Mouse (Mus musculus): ENCODE results near the gene Actn3. TPM values are rescaled to one million over a fixed set of nuclear protein-coding genes. Genes with fewer than 3 reads are reported as not detected.
"Not testable (repeated sequence)": the region's sequence is repeated elsewhere in the genome, so short reads cannot be mapped to it uniquely, and the experiment has no call there.

Gene Actn3
- total and polyA plus RNA-seq, 2 experiments, result 1.1 TPM; not detected in 1

DNA sequence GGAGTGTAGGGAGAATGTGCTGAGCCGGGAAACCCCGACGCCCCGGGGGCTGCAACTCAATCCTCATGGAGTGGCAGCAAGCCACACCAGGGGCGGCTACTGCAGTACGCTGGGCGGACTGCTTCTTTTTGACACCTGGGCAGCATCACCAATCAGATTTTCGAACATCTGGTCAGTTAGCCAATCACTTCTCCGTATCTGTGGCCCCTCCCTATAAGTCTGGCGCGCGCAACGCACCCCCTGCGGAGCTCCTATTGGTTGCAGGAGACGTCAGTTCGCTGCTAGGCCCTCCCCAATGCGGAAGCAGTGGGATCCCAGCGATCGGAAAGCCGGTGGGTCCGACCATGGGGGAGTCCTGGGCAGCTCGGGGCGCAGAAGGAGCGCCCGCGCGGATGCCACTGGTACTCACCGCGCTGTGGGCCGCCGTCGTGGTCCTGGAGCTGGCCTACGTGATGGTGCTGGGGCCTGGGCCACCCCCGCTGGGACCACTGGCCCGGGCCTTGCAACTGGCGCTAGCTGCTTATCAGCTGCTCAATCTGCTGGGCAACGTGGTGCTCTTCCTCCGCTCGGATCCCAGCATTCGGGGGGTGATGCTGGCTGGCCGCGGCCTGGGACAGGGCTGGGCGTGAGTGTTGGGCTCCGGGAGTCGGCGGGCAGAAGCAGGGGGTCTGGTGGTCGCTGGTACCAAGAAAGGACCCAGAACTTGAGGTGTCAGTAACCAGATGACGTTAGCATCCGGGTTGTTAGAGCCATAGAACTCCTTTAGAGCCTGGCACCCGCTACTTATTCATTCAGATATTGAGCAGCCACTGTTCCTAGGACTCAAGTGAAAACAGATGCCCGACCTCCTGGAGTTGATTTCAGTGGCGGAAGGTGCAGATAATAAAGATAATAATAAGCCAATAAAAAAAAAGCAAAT, 955 bp upstream of the Actn3 start, which contains the start of gene Zdhhc24:
TSS of gene Zdhhc24 (plus strand) at position 264 of the 919 bp plus-strand sequence.
- Histone ChIP-seq H3K27me3 (ENCODE audit: control insufficient read depth, insufficient read depth, low read length) (no peaks in the 10 kb centered on the region), H3K36me3 (ENCODE audit: control insufficient read depth, insufficient read depth, low read length) (no peaks in the 10 kb centered on the region), H3K27ac (replicated peaks; ENCODE audit: insufficient read depth, low read depth, low read length) (no peak within 1 kb of the TSS), H3K4me1 (ENCODE audit: control insufficient read depth, insufficient read depth, low read length) (peaks cover 6% of the 10 kb centered on the region), H3K4me3 (ENCODE audit: insufficient read depth, low read depth, low read length) (peak within 1 kb of the TSS; percentile 99), H3K9ac (ENCODE audit: low read depth, low read length) (peak within 1 kb of the TSS; percentile 98), H3K79me2 (ENCODE audit: control insufficient read depth, insufficient read depth, low read length) (peaks cover 4% of the 10 kb centered on the region)
- TF ChIP-seq CTCF (IDR thresholded peaks at IDR 0.05; ENCODE audit: low read depth, low read length), result no peak
- 0 out of 2 replicates have a peak, but pooled peaks have one; percentile 47 for TF ChIP-seq POLR2A (IDR thresholded peaks at IDR 0.05; ENCODE audit: extremely low read depth, insufficient read depth, low read length)
- WGBS, result 1% methylated on average over 52 of the region's 52 CpGs
- DNase-seq (ENCODE audit: extremely low read depth, low read depth, low spot score), result peak; percentile 86

DNA sequence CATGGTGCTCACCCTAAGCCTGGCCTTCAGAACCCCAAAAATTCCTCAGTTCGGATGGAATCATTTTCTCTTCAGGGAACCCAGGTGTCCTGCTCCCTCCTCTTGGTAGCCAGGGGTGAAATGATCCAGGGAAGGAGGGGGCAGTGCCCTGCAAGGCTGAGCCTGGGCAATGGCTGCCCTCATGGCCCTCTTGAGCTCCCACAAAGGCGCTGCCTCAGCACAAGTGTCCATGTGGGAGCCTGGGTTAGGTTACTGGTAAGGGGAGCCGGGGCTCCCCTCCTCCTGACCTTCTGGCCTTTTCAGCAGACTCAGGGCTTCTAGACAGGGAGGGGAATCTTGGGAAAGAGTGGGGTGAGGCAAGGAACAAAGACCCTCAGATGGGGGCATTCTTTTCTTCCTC, 954 bp downstream of the Actn3 start:
- Histone ChIP-seq H3K27ac (replicated peaks; ENCODE audit: insufficient read depth, low read depth, low read length) (no peak overlapping the region), H3K4me1 (ENCODE audit: control insufficient read depth, insufficient read depth, low read length) (peaks cover 6% of the 10 kb centered on the region), H3K9ac (ENCODE audit: low read depth, low read length) (no peak overlapping the region), H3K4me3 (ENCODE audit: insufficient read depth, low read depth, low read length) (no peak overlapping the region), H3K36me3 (ENCODE audit: control insufficient read depth, insufficient read depth, low read length) (no peaks in the 10 kb centered on the region), H3K27me3 (ENCODE audit: control insufficient read depth, insufficient read depth, low read length) (no peaks in the 10 kb centered on the region), H3K79me2 (ENCODE audit: control insufficient read depth, insufficient read depth, low read length) (peaks cover 4% of the 10 kb centered on the region)
- DNase-seq (ENCODE audit: extremely low read depth, low read depth, low spot score), result no peak
- WGBS, result 76% methylated on average over 3 of the region's 3 CpGs
- TF ChIP-seq POLR2A (IDR thresholded peaks at IDR 0.05; ENCODE audit: extremely low read depth, insufficient read depth, low read length), result no peak
- no peak for TF ChIP-seq CTCF (IDR thresholded peaks at IDR 0.05; ENCODE audit: low read depth, low read length)

DNA sequence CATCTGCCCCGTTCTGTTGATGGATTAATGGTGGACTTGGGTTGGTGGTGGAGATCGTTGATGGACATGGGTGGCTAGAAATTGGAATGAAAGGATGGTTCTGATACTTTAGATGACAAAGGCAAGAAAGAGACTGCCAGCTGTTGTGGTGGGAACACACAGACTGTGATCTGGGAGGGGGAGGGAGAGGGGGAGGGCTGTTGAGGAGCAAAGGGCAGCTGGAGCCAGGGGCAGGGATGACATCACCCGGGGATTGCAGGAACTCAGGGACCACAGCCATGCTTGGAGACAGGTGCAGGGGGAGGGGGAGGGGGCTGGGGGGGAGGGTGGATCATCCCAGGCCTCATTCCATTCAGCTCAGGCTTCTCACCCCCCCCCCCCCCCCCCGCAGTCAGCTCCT, 1.5 kb downstream of the Actn3 start:
- no peak for DNase-seq (ENCODE audit: extremely low read depth, low read depth, low spot score)
- H3K9ac ChIP-seq (ENCODE audit: low read depth, low read length), result no peak overlapping the region
- 51% methylated on average over 4 of the region's 4 CpGs for WGBS
- H3K4me1 ChIP-seq (ENCODE audit: control insufficient read depth, insufficient read depth, low read length), result peaks cover 6% of the 10 kb centered on the region
- no peaks in the 10 kb centered on the region for H3K36me3 ChIP-seq (ENCODE audit: control insufficient read depth, insufficient read depth, low read length)
- no peak overlapping the region for H3K4me3 ChIP-seq (ENCODE audit: insufficient read depth, low read depth, low read length)
- TF ChIP-seq CTCF (IDR thresholded peaks at IDR 0.05; ENCODE audit: low read depth, low read length) (no peak), POLR2A (IDR thresholded peaks at IDR 0.05; ENCODE audit: extremely low read depth, insufficient read depth, low read length) (no peak)
- no peak overlapping the region for H3K27ac ChIP-seq (replicated peaks; ENCODE audit: insufficient read depth, low read depth, low read length)
- H3K79me2 ChIP-seq (ENCODE audit: control insufficient read depth, insufficient read depth, low read length), result peaks cover 4% of the 10 kb centered on the region
- no peaks in the 10 kb centered on the region for H3K27me3 ChIP-seq (ENCODE audit: control insufficient read depth, insufficient read depth, low read length)

DNA sequence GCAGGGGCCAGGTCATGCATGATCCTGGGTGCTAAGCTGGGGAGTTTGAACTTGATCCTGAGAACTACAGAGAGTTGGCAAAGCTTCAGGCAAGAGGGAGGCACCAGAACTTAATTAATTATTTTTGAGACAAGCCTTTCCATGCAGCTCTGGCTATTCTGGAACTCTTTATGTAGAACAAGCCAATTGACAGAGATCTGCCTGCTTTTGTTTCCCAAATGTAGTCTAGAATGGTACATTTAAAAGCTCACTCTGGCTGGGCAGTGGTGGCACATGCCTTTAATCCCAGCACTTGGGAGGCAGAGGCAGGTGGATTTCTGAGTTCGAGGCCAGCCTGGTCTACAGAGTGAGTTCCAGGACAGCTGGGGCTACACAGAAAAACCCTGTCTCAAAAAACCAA, 3.1 kb downstream of the Actn3 start:
- H3K4me1 ChIP-seq (ENCODE audit: control insufficient read depth, insufficient read depth, low read length); H3K27ac ChIP-seq (replicated peaks; ENCODE audit: insufficient read depth, low read depth, low read length); DNase-seq (ENCODE audit: extremely low read depth, low read depth, low spot score); H3K4me3 ChIP-seq (ENCODE audit: insufficient read depth, low read depth, low read length); H3K9ac ChIP-seq (ENCODE audit: low read depth, low read length); H3K79me2 ChIP-seq (ENCODE audit: control insufficient read depth, insufficient read depth, low read length); H3K36me3 ChIP-seq (ENCODE audit: control insufficient read depth, insufficient read depth, low read length); H3K27me3 ChIP-seq (ENCODE audit: control insufficient read depth, insufficient read depth, low read length): not testable (repeated sequence)
- WGBS, result 88% methylated on average over 1 of the region's 1 CpGs

DNA sequence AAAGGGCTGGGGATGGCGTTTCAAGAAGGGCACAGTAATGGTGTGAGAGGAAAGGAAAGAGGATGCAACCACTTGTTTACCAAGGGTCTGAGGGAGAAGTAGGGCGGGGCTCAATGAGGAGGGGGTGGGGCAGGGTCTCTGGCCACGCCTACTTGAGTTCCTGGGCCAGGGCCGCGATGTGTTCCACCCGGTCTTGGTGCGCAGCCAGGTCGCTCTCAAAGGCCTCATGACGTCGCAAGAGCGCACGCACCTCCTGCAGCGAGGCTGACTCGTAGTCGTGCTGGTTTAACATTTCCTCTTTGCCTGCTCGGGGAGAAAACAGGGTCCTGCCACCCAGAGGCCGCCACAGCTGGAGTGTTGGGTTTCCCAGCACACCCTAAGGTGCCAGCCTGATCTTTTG, 12.6 kb downstream of the Actn3 start:
- Histone ChIP-seq H3K27me3 (ENCODE audit: control insufficient read depth, insufficient read depth, low read length) (0 out of 2 replicates have a peak, but pooled peaks cover 2% of the 10 kb centered on the region), H3K4me1 (ENCODE audit: control insufficient read depth, insufficient read depth, low read length) (0 out of 2 replicates have a peak, but pooled peaks cover 2% of the 10 kb centered on the region), H3K4me3 (ENCODE audit: insufficient read depth, low read depth, low read length) (no peak overlapping the region), H3K9ac (ENCODE audit: low read depth, low read length) (no peak overlapping the region), H3K36me3 (ENCODE audit: control insufficient read depth, insufficient read depth, low read length) (0 out of 2 replicates have a peak, but pooled peaks cover 1% of the 10 kb centered on the region), H3K79me2 (ENCODE audit: control insufficient read depth, insufficient read depth, low read length) (no peaks in the 10 kb centered on the region), H3K27ac (replicated peaks; ENCODE audit: insufficient read depth, low read depth, low read length) (no peak overlapping the region)
- no peak for DNase-seq (ENCODE audit: extremely low read depth, low read depth, low spot score)
- WGBS, result 6% methylated on average over 17 of the region's 17 CpGs
- TF ChIP-seq CTCF (IDR thresholded peaks at IDR 0.05; ENCODE audit: low read depth, low read length) (no peak), POLR2A (IDR thresholded peaks at IDR 0.05; ENCODE audit: extremely low read depth, insufficient read depth, low read length) (no peak)

DNA sequence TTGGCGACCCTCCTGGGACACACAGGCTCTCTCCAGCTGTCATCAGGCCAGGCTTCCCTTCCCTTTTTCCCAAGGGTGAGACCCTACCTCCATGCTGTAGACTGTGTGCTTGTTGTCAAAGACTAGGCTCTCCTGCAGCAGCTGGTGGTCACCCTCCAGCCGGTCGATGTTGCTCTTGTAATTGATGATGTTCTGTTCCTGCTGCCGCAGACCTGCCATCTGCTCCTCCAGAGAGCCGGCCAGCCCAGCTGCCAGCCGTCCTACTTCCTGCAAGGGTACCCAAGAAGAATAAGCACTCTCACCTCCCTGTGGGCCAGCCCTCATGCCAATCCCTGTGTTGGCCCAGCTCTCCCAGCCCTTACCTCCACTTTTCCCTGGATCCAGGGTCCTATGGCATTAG, 14.7 kb downstream of the Actn3 start:
- Histone ChIP-seq H3K79me2 (ENCODE audit: control insufficient read depth, insufficient read depth, low read length) (no peaks in the 10 kb centered on the region), H3K4me1 (ENCODE audit: control insufficient read depth, insufficient read depth, low read length) (0 out of 2 replicates have a peak, but pooled peaks cover 2% of the 10 kb centered on the region), H3K27ac (replicated peaks; ENCODE audit: insufficient read depth, low read depth, low read length) (no peak overlapping the region), H3K36me3 (ENCODE audit: control insufficient read depth, insufficient read depth, low read length) (peaks cover 5% of the 10 kb centered on the region; the same call in 1 of the 2 replicates), H3K9ac (ENCODE audit: low read depth, low read length) (no peak overlapping the region), H3K4me3 (ENCODE audit: insufficient read depth, low read depth, low read length) (no peak overlapping the region), H3K27me3 (ENCODE audit: control insufficient read depth, insufficient read depth, low read length) (0 out of 2 replicates have a peak, but pooled peaks cover 2% of the 10 kb centered on the region)
- 84% methylated on average over 6 of the region's 6 CpGs for WGBS
- TF ChIP-seq CTCF (IDR thresholded peaks at IDR 0.05; ENCODE audit: low read depth, low read length), result no peak
- TF ChIP-seq POLR2A (IDR thresholded peaks at IDR 0.05; ENCODE audit: extremely low read depth, insufficient read depth, low read length), result no peak
- no peak for DNase-seq (ENCODE audit: extremely low read depth, low read depth, low spot score)
